Mouse (Mus musculus) B cell, adult (primary cell): ENCODE measurements around the gene Vmn1r88. TPM values are rescaled to one million over a fixed set of nuclear protein-coding genes. Genes with fewer than 3 reads are reported as not detected.

ENCODE experiments used
- total RNA-seq: library from RNA; stranded (reverse); gene quantifications from 4 replicates; pipeline ENCODE4 v1.2.4, GENCODE M21; 2023; ENCODE audit not compliant: inconsistent age

Gene Vmn1r88
- 0.09 to 0.16 TPM (median 0.12 TPM) in 4 replicates for total RNA-seq

DNA sequence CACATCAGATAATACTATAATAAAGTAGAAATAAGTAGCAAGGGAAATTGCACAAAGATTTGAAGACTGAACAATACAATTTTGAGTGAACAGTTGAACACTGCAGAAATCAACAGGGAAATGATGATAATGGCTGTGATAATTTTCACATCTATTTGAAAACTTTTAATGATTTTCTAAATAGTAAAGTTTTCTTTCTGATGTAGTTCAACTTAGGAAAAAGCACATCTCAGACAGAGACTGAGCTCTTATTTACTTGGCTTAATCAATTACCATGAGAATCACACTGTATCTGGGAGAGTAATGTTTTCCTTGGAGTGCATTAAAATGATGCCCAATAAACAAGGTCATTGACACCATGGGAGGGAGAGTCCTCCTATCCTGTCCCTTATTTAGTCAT lies at the start of gene Vmn1r88:
Gene Vmn1r88, plus strand, starts transcription at position 301 of the 400 bp plus-strand sequence.

DNA sequence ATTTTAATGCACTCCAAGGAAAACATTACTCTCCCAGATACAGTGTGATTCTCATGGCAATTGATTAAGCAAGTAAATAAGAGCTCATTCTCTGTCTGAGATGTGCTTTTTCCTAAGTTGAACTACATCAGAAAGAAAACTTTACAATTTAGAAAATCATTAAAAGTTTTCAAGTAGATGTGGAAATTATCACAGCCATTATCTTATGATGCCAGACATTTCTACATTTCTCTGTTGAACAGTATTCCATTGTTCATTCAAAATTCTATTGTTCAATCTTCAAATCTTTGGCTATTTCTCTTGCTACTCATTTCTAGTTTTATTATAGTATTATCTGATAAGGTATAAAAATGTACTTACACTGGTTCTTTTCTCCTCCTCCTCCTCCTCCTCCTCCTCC lies 39.6 kb upstream of the Vmn1r88 start, which contains the start of gene Vmn1r86:
Gene Vmn1r86, minus strand, starts transcription at position 101 of the 400 bp plus-strand sequence.

DNA sequence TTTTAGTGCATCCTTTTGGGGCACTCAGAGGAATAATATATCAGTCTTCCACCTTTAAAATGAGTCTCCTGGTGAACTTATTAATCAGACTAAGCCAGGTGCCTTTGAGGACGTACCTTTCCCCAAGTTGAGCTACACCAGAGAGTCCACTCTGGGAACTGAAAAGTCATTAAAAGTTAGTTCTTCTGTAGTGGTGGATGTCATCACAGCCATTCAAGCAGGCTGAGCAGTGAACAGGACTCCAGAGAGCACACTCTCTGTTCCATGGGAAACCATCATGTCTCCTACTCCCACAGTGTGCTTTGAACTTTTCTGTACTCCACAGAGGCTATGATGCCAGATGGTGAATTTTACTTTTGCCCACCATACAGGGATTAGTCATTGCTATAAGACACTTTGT lies 19.3 kb upstream of the Vmn1r88 start, which contains the start of gene Vmn1r87:
Gene Vmn1r87, minus strand, starts transcription at position 101 of the 400 bp plus-strand sequence.

DNA sequence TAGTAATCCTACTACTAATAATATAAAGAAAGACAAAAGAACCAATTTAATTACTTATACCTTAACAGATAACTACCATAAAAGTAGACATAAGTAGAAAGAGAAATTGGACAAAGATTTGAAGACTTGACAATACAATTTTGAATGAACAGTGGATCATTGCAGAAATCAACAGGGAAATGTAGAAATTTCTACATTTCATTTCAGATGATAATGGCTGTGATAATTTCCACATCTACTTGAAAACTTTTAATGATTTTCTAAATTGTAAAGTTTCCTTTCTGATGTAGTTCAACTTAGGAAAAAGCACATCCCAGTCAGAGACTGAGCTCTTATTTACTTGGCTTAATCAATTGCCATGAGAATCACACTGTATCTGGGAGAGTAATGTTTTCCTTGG lies 53.4 kb downstream of the Vmn1r88 start, which contains the start of gene Vmn1r89:
Gene Vmn1r89, plus strand, starts transcription at position 301 of the 400 bp plus-strand sequence.

Other genes with a start within 250 kb of the Vmn1r88 start
- 2,171 to 2,345 TPM (median 2,206 TPM) in 4 replicates for gene Rps5, start 237.3 kb upstream of the Vmn1r88 start, total RNA-seq
- 0.72 to 0.93 TPM (median 0.88 TPM) in 4 replicates for gene Rnf225, start 232.2 kb upstream of the Vmn1r88 start, total RNA-seq
- gene Zfp324, start 193.7 kb upstream of the Vmn1r88 start, total RNA-seq: 3.4 to 4.0 TPM (median 3.8 TPM) in 4 replicates
- gene Zfp446, start 181.7 kb upstream of the Vmn1r88 start, total RNA-seq: 8.2 to 10.2 TPM (median 9.2 TPM) in 4 replicates
- gene Slc27a5, start 161.4 kb upstream of the Vmn1r88 start, total RNA-seq: not detected in 4 replicates
- 355 to 399 TPM (median 376 TPM) in 4 replicates for gene Trim28, start 160.5 kb upstream of the Vmn1r88 start, total RNA-seq
- gene Zbtb45, start 149.5 kb upstream of the Vmn1r88 start, total RNA-seq: 4.4 to 8.6 TPM (median 5.6 TPM) in 4 replicates
- gene Chmp2a, start 124.8 kb upstream of the Vmn1r88 start, total RNA-seq: 92.4 to 120 TPM (median 103 TPM) in 4 replicates
- 83.4 to 96.0 TPM (median 89.6 TPM) in 4 replicates for gene Ube2m, start 121.3 kb upstream of the Vmn1r88 start, total RNA-seq
- 0.51 to 0.87 TPM (median 0.72 TPM) in 4 replicates for gene Mzf1, start 104.8 kb upstream of the Vmn1r88 start, total RNA-seq
- gene Vmn1r85, start 64.4 kb upstream of the Vmn1r88 start, total RNA-seq: not detected in 4 replicates
- gene Vmn1r86, start 39.7 kb upstream of the Vmn1r88 start, total RNA-seq: not detected in 4 replicates
- not detected in 4 replicates for gene Vmn1r87, start 19.4 kb upstream of the Vmn1r88 start, total RNA-seq
- not detected in 4 replicates for gene Vmn1r89, start 53.5 kb downstream of the Vmn1r88 start, total RNA-seq
- gene Lig1, start 117.7 kb downstream of the Vmn1r88 start, total RNA-seq: 26.6 to 29.1 TPM (median 27.0 TPM) in 4 replicates
- 5.3 to 7.3 TPM (median 6.4 TPM) in 4 replicates for gene Zswim9, start 119.2 kb downstream of the Vmn1r88 start, total RNA-seq
- 0.15 to 1.7 TPM (median 0.63 TPM) in 4 replicates for gene Pla2g4c, start 165.1 kb downstream of the Vmn1r88 start, total RNA-seq
- not detected in 4 replicates for gene Cabp5, start 238.6 kb downstream of the Vmn1r88 start, total RNA-seq